Mouse (Mus musculus): ENCODE measurements around the gene Dock6.

DNA sequence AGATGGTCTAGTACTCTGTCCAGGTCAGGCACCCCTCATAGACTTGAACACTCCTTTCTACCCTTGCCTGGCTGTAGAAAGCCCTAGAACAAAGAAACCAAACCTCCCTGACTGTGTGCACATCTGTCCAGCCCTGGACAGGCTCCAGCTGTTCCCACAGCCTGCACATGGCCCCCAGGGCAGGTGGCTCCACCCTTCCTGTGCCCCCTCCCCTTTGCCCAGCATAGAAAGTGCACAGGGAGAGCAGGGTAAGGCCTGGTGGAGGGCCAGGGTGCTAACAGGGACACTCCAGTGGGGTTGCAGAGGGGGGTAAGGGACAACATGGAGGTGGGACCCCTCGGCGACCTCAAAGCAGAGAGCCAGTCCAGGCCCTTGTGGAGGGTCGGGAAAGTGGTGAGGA lies 56.2 kb downstream of the Dock6 start:
- TF ChIP-seq CTCF (IDR thresholded peaks at IDR 0.05; ENCODE audit: insufficient read depth, low read length): no peak
- no peak for TF ChIP-seq POLR2A (IDR thresholded peaks at IDR 0.05; ENCODE audit: borderline replicate concordance, extremely low read depth, low read depth, low read length)
